In the genomic region with DNA sequence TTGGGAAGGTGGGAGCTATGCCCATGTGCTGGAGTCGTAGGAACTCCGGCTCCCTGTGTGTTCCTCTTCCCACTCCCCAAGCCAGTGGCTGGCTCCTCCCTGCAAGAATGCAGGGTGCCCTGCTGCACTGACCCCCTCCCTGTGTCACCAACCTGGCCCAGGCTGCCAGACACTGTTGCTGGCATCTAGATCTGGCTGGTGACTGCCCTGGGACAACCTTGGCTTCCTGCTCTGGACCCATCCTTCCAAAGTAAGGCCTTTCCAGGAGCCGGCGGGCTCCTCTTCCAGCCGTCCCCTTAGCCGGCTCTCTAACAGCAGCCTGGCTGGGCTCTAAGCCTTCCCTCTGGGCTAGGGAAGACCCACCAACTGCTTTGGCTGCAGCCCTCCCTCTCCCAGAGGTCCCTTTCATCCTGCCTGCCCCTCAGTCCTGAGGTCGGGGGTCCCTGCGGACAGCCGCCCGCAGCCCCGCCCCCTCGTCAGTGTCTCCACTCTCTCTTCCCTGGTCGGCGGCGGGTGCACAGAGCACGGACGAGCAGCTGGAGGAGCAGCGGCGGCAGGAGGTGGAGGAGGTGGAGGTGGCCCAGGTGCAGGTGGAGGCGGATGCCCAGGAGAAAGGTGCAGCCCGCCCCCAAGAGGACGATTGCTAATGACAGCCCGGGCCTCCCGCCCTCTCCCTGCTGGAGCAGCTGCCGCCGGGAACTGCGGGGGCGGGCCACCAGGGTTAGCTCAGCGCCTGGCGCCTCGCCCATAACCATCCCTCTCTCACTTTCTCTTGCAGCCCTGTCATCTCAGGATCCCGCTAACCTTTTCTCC, we compare ENCODE assay signal across 8 mouse cellular contexts. TPM values are rescaled to one million over a fixed set of nuclear protein-coding genes. Genes with fewer than 3 reads are reported as not detected.
A peak's percentile ranks its signal among the peaks of the same experiment; 100 is the strongest.
DNase-seq lines count a peak whose midpoint lies in the region; ATAC-seq lines count a peak whose summit lies in the region.

No protein-coding gene starts in this region.

- H3K9ac ChIP-seq in forebrain, embryonic 13.5 days: peak overlapping the region; percentile 62
- H3K9ac ChIP-seq in heart, embryonic 16.5 days (ENCODE audit: low read length): peak overlapping the region; percentile 67
- H3K9ac ChIP-seq in liver, embryonic 11.5 days (ENCODE audit: low read depth, low read length): no peak overlapping the region
- H3K9ac ChIP-seq in neural tube, embryonic 13.5 days: peak overlapping the region; percentile 64

- WGBS in forebrain, embryonic 13.5 days: 11% methylated on average over 25 of the region's 32 CpGs
- 13% methylated on average over 32 of the region's 32 CpGs for WGBS in heart, embryonic 16.5 days
- 19% methylated on average over 31 of the region's 32 CpGs for WGBS in liver, embryonic 11.5 days
- WGBS in neural tube, embryonic 13.5 days: 11% methylated on average over 31 of the region's 32 CpGs

- peak overlapping the region; percentile 65 for H3K4me2 ChIP-seq in forebrain, embryonic 13.5 days
- H3K4me2 ChIP-seq in heart, embryonic 16.5 days (ENCODE audit: low read depth, low read length): peak overlapping the region; percentile 72
- peak overlapping the region; percentile 59 for H3K4me2 ChIP-seq in liver, embryonic 11.5 days
- peak overlapping the region; percentile 54 for H3K4me2 ChIP-seq in neural tube, embryonic 13.5 days

- H3K9me3 ChIP-seq in forebrain, embryonic 13.5 days (replicated peaks): no peaks in the 10 kb centered on the region
- no peaks in the 10 kb centered on the region for H3K9me3 ChIP-seq in heart, embryonic 16.5 days (replicated peaks; ENCODE audit: control insufficient read depth, low read length)
- H3K9me3 ChIP-seq in liver, embryonic 11.5 days (ENCODE audit: control insufficient read depth, low read length): no peaks in the 10 kb centered on the region
- H3K9me3 ChIP-seq in neural tube, embryonic 13.5 days: no peaks in the 10 kb centered on the region

- no peaks in the 10 kb centered on the region for H3K27me3 ChIP-seq in forebrain, embryonic 13.5 days
- H3K27me3 ChIP-seq in heart, embryonic 16.5 days (ENCODE audit: control insufficient read depth, insufficient read depth, low read length): 0 out of 2 replicates have a peak, but pooled peaks cover 3% of the 10 kb centered on the region
- H3K27me3 ChIP-seq in liver, embryonic 11.5 days (replicated peaks; ENCODE audit: control insufficient read depth, insufficient read depth, low read length): peaks cover 23% of the 10 kb centered on the region
- H3K27me3 ChIP-seq in neural tube, embryonic 13.5 days: no peaks in the 10 kb centered on the region

- H3K27ac ChIP-seq in forebrain, embryonic 13.5 days: peak overlapping the region; percentile 75
- peak overlapping the region; percentile 82; the same call in 1 of the 2 replicates for H3K27ac ChIP-seq in heart, embryonic 16.5 days (ENCODE audit: low read length)
- no peak overlapping the region; the same call in 1 of the 2 replicates for H3K27ac ChIP-seq in liver, embryonic 11.5 days (ENCODE audit: low read depth, low read length)
- peak overlapping the region; percentile 86 for H3K27ac ChIP-seq in neural tube, embryonic 13.5 days (replicated peaks)

- peaks cover 48% of the 10 kb centered on the region for H3K4me1 ChIP-seq in forebrain, embryonic 13.5 days
- peaks cover 24% of the 10 kb centered on the region for H3K4me1 ChIP-seq in heart, embryonic 16.5 days (ENCODE audit: control insufficient read depth, insufficient read depth, low read length)
- H3K4me1 ChIP-seq in liver, embryonic 11.5 days (replicated peaks; ENCODE audit: control insufficient read depth, insufficient read depth, low read length): peaks cover 17% of the 10 kb centered on the region
- peaks cover 52% of the 10 kb centered on the region for H3K4me1 ChIP-seq in neural tube, embryonic 13.5 days (replicated peaks)

- ATAC-seq in forebrain, embryonic 13.5 days: peak; percentile 73
- ATAC-seq in heart, embryonic 16.5 days (replicated peaks; ENCODE audit: extremely low read depth, insufficient read depth, low FRiP score): peak; percentile 61
- peak; percentile 29; the same call in 1 of the 2 replicates for ATAC-seq in liver, embryonic 11.5 days (replicated peaks; ENCODE audit: low FRiP score)
- peak; percentile 57 for ATAC-seq in neural tube, embryonic 13.5 days (ENCODE audit: low read depth)

- DNase-seq in CD4-positive helper T cell, adult 2 months (ENCODE audit: low read depth, low spot score): peak; percentile 53
- peak; percentile 96 for DNase-seq in brain, adult 2 months (ENCODE audit: low read depth, low spot score)
- DNase-seq in kidney, postnatal 36 days: peak; percentile 80 to 86
- peak; percentile 70 for DNase-seq in liver, embryonic 11.5 days (ENCODE audit: low spot score)
- peak; percentile 54 for DNase-seq in urinary bladder, postnatal 10 days (ENCODE audit: low spot score)

- H3K4me3 ChIP-seq in forebrain, embryonic 13.5 days: peak overlapping the region; percentile 30
- H3K4me3 ChIP-seq in heart, embryonic 16.5 days (ENCODE audit: low read length): peak overlapping the region; percentile 47
- H3K4me3 ChIP-seq in liver, embryonic 11.5 days (ENCODE audit: low read depth, low read length): peak overlapping the region; percentile 14
- H3K4me3 ChIP-seq in neural tube, embryonic 13.5 days: peak overlapping the region; percentile 22

- H3K36me3 ChIP-seq in forebrain, embryonic 13.5 days (ENCODE audit: poor library complexity, severe bottlenecking): peaks cover 51% of the 10 kb centered on the region
- no peaks in the 10 kb centered on the region for H3K36me3 ChIP-seq in heart, embryonic 16.5 days (ENCODE audit: control insufficient read depth, insufficient read depth)
- no peaks in the 10 kb centered on the region for H3K36me3 ChIP-seq in liver, embryonic 11.5 days (ENCODE audit: control insufficient read depth, insufficient read depth, low read length)
- H3K36me3 ChIP-seq in neural tube, embryonic 13.5 days: peaks cover 52% of the 10 kb centered on the region

RNA-seq across cellular contexts. Expression of a gene that starts 8.2 kb away (rescaled TPM):
- 84.6 and 104 TPM in 2 replicates for polyA plus RNA-seq in forebrain, embryonic 13.5 days (2015; fragmentation: Nextera tagmentation; extraction: Ambion mirVana)
- polyA plus RNA-seq in heart, embryonic 16.5 days (2015; fragmentation: Nextera tagmentation; extraction: Ambion mirVana): 18.9 and 22.6 TPM in 2 replicates
- polyA plus RNA-seq in liver, embryonic 11.5 days (2014; fragmentation: Nextera tagmentation; extraction: Ambion mirVana): 17.1 and 19.2 TPM in 2 replicates
- polyA plus RNA-seq in neural tube, embryonic 13.5 days (2015; fragmentation: Nextera tagmentation; extraction: Ambion mirVana): 120 and 122 TPM in 2 replicates

RNA-seq across cellular contexts. Expression of a gene that starts 30.4 kb away (rescaled TPM):
- 2.3 and 3.0 TPM in 2 replicates for polyA plus RNA-seq in forebrain, embryonic 13.5 days (2015; fragmentation: Nextera tagmentation; extraction: Ambion mirVana)
- 1.9 and 2.1 TPM in 2 replicates for polyA plus RNA-seq in heart, embryonic 16.5 days (2015; fragmentation: Nextera tagmentation; extraction: Ambion mirVana)
- 5.1 TPM in 2 replicates for polyA plus RNA-seq in liver, embryonic 11.5 days (2014; fragmentation: Nextera tagmentation; extraction: Ambion mirVana)
- 2.3 and 2.9 TPM in 2 replicates for polyA plus RNA-seq in neural tube, embryonic 13.5 days (2015; fragmentation: Nextera tagmentation; extraction: Ambion mirVana)

RNA-seq across cellular contexts. Expression of a gene that starts 30.9 kb away (rescaled TPM):
- 12.0 and 15.9 TPM in 2 replicates for polyA plus RNA-seq in forebrain, embryonic 13.5 days (2015; fragmentation: Nextera tagmentation; extraction: Ambion mirVana)
- polyA plus RNA-seq in heart, embryonic 16.5 days (2015; fragmentation: Nextera tagmentation; extraction: Ambion mirVana): 39.7 and 41.7 TPM in 2 replicates
- 95.3 and 98.9 TPM in 2 replicates for polyA plus RNA-seq in liver, embryonic 11.5 days (2014; fragmentation: Nextera tagmentation; extraction: Ambion mirVana)
- polyA plus RNA-seq in neural tube, embryonic 13.5 days (2015; fragmentation: Nextera tagmentation; extraction: Ambion mirVana): 7.9 and 11.4 TPM in 2 replicates

RNA-seq across cellular contexts. Expression of a gene that starts 31.8 kb away (rescaled TPM):
- 0.49 TPM in 1 of 2 replicates, not detected in the other for polyA plus RNA-seq in forebrain, embryonic 13.5 days (2015; fragmentation: Nextera tagmentation; extraction: Ambion mirVana)
- 0.38 and 0.79 TPM in 2 replicates for polyA plus RNA-seq in heart, embryonic 16.5 days (2015; fragmentation: Nextera tagmentation; extraction: Ambion mirVana)
- polyA plus RNA-seq in liver, embryonic 11.5 days (2014; fragmentation: Nextera tagmentation; extraction: Ambion mirVana): 7.0 and 7.9 TPM in 2 replicates
- 0.15 and 0.28 TPM in 2 replicates for polyA plus RNA-seq in neural tube, embryonic 13.5 days (2015; fragmentation: Nextera tagmentation; extraction: Ambion mirVana)

RNA-seq across cellular contexts. Expression of a gene that starts 40.9 kb away (rescaled TPM):
- polyA plus RNA-seq in forebrain, embryonic 13.5 days (2015; fragmentation: Nextera tagmentation; extraction: Ambion mirVana): not detected in 2 replicates
- polyA plus RNA-seq in heart, embryonic 16.5 days (2015; fragmentation: Nextera tagmentation; extraction: Ambion mirVana): not detected in 2 replicates
- polyA plus RNA-seq in liver, embryonic 11.5 days (2014; fragmentation: Nextera tagmentation; extraction: Ambion mirVana): not detected in 2 replicates
- polyA plus RNA-seq in neural tube, embryonic 13.5 days (2015; fragmentation: Nextera tagmentation; extraction: Ambion mirVana): not detected in 2 replicates
